ENCODE assay signal across 15 mouse cellular contexts in genomic region chr4:57725569-57725968, GRCm38 (mm10).
"Had no signal": no experiment of that assay in that cellular context is flagged by ENCODE, and none has a peak within 500 bp of the region (broad histone marks: within the 10 kb centered on the region; RNA-seq: fewer than 3 reads in every experiment).

No protein-coding gene starts in this region.

- H3K27ac ChIP-seq: layer of hippocampus, adult 2 months; limb, embryonic 10.5 days; liver, embryonic 15.5 days; midbrain, embryonic 13.5 days; neural tube, embryonic 15.5 days; stomach, postnatal 0 days had no signal

- DNase-seq: kidney, postnatal 10 days; kidney, postnatal 4 days; lung, adult 2 months; lung, postnatal 36 days; right cerebral cortex, adult 18-20 months; right cerebral cortex, postnatal 25 days; thymus, postnatal 4 days had no signal

- H3K4me2 ChIP-seq: liver, embryonic 11.5 days; liver, embryonic 15.5 days; midbrain, embryonic 13.5 days; neural tube, embryonic 15.5 days had no signal

- H3K4me3 ChIP-seq: layer of hippocampus, adult 2 months; limb, embryonic 10.5 days; liver, embryonic 15.5 days; midbrain, embryonic 13.5 days; neural tube, embryonic 15.5 days had no signal

- ATAC-seq: lung, postnatal 0 days; midbrain, embryonic 13.5 days had no signal

- H3K27me3 ChIP-seq: liver, embryonic 15.5 days; midbrain, embryonic 13.5 days; neural tube, embryonic 15.5 days had no signal

- H3K4me1 ChIP-seq: liver, embryonic 15.5 days had no signal

- H3K36me3 ChIP-seq: limb, embryonic 10.5 days; liver, embryonic 15.5 days; midbrain, embryonic 13.5 days; neural tube, embryonic 15.5 days had no signal

- H3K9ac ChIP-seq: liver, embryonic 15.5 days; midbrain, embryonic 13.5 days; neural tube, embryonic 15.5 days had no signal

- H3K9me3 ChIP-seq: limb, embryonic 10.5 days; liver, embryonic 15.5 days; midbrain, embryonic 13.5 days; neural tube, embryonic 15.5 days had no signal
